Mouse (Mus musculus) frontal cortex, postnatal 10 days (tissue): ENCODE results near the gene Memo1.

Experiments
- DNase-seq, 2 experiments: peaks; one replicate each; pipeline ENCODE4 v3.0.0; 2022; ENCODE audit warnings: low spot score in 2 of 2, mixed read lengths in 1 of 2

Gene Memo1

GRCm38 (mm10) chr17:74294426-74295025, 795 bp downstream of the Memo1 start:
- DNase-seq, result peak; percentile 50 to 73

- DNase-seq, result peak; percentile 30 to 32
Observed at GRCm38 (mm10) chr17:74293687-74294425, 1.5 kb downstream of the Memo1 start.

- DNase-seq, result no peak
Observed at GRCm38 (mm10) chr17:74291640-74292361, 3.5 kb downstream of the Memo1 start.

- DNase-seq, result no peak
Observed at GRCm38 (mm10) chr17:74290869-74291268, 4.5 kb downstream of the Memo1 start.

- DNase-seq, result no peak
Observed at GRCm38 (mm10) chr17:74290198-74290597, 5.1 kb downstream of the Memo1 start.

GRCm38 (mm10) chr17:74288626-74289025, 6.7 kb downstream of the Memo1 start:
- no peak for DNase-seq

- no peak for DNase-seq
Observed at GRCm38 (mm10) chr17:74286140-74286730, 9.1 kb downstream of the Memo1 start.

- DNase-seq, result no peak
Observed at GRCm38 (mm10) chr17:74285730-74286129, 9.6 kb downstream of the Memo1 start.

- no peak for DNase-seq
Observed at GRCm38 (mm10) chr17:74284397-74285115, 10.8 kb downstream of the Memo1 start.

GRCm38 (mm10) chr17:74282024-74282423, 13.3 kb downstream of the Memo1 start:
- DNase-seq, result no peak

GRCm38 (mm10) chr17:74278966-74279869, 16.1 kb downstream of the Memo1 start:
- no peak for DNase-seq

GRCm38 (mm10) chr17:74274471-74274870, 20.9 kb downstream of the Memo1 start:
- DNase-seq, result no peak

GRCm38 (mm10) chr17:74272683-74273205, 22.6 kb downstream of the Memo1 start:
- DNase-seq, result no peak

GRCm38 (mm10) chr17:74271541-74272268, 23.6 kb downstream of the Memo1 start:
- DNase-seq, result no peak

- no peak for DNase-seq
Observed at GRCm38 (mm10) chr17:74270205-74270604, 25.1 kb downstream of the Memo1 start.

- DNase-seq, result no peak
Observed at GRCm38 (mm10) chr17:74267415-74268180, 27.7 kb downstream of the Memo1 start.

GRCm38 (mm10) chr17:74265636-74266035, 29.7 kb downstream of the Memo1 start:
- DNase-seq, result no peak

- no peak for DNase-seq
Observed at GRCm38 (mm10) chr17:74265156-74265505, 30.2 kb downstream of the Memo1 start.
